Mouse (Mus musculus): ENCODE data around the gene Kansl2. TPM values are rescaled to one million over a fixed set of nuclear protein-coding genes. Genes with fewer than 3 reads are reported as not detected.

Kansl2 gene
- polyA plus RNA-seq, 1 experiment from 2014 or later = 42.3 TPM

DNA sequence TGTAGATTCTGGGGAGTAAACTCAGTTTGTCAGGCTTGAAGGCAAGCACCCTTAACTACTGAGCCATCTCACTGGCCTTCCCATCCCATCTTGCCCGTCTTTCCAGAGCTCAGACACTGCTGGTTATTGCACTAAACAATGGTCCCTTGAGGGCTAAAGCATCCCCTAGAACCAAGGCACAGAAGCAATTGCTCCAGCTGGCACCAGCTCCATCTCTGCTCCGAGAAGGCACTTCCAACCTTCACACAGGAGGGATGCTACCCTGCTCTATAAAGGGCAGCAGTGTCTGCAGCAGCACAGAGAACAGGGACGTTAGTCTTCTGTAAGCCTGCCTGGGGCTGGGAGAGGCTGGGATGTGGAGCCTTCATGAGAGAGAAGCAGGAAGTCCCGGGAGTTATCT, 42.0 kb downstream of the Kansl2 start, which contains the start of gene Olfr279:
TSS of gene Olfr279 (plus strand) at position 301 of the 400 bp plus-strand sequence.
- WGBS = 56% methylated on average over 4 of the region's 4 CpGs
- Histone ChIP-seq H3K4me3 (ENCODE audit: low read depth, low read length) (no peak within 1 kb of the TSS), H3K27ac (ENCODE audit: low read depth, low read length) (no peak within 1 kb of the TSS), H3K4me1 (replicated peaks; ENCODE audit: control insufficient read depth, insufficient read depth, low read length) (no peaks in the 10 kb centered on the region), H3K4me2 (replicated peaks; ENCODE audit: low read depth) (no peak within 1 kb of the TSS), H3K9ac (ENCODE audit: low read depth, low read length) (no peak within 1 kb of the TSS), H3K36me3 (ENCODE audit: control insufficient read depth, insufficient read depth) (no peaks in the 10 kb centered on the region), H3K9me3 (ENCODE audit: control insufficient read depth) (no peaks in the 10 kb centered on the region), H3K27me3 (replicated peaks; ENCODE audit: control insufficient read depth, insufficient read depth, low read length) (no peaks in the 10 kb centered on the region)
- no peak for TF ChIP-seq CTCF (IDR thresholded peaks at IDR 0.05; ENCODE audit: low read depth)
- no peak for ATAC-seq

DNA sequence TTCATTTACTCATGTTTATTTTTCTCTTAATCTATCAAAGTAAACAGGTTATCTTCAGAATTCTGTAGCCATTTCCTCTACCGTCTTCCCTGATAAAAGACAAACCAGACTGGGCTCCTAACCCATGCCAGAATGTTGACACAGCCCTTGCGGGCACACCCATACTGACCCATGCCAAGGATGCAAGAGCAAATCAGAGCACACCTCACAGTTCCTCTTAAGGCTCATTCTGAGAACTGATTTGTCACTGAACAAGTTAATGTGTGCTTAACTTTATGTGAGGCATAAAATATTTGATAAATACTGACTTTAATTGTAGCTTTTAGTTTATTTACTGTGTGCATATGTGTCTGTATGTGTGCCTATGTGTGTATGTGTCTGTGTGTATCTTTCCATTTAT, 42.7 kb downstream of the Kansl2 start:
- no peak for TF ChIP-seq CTCF (IDR thresholded peaks at IDR 0.05; ENCODE audit: low read depth)
- Histone ChIP-seq H3K4me1 (replicated peaks; ENCODE audit: control insufficient read depth, insufficient read depth, low read length) (no peaks in the 10 kb centered on the region), H3K36me3 (ENCODE audit: control insufficient read depth, insufficient read depth) (no peaks in the 10 kb centered on the region), H3K9ac (ENCODE audit: low read depth, low read length) (no peak overlapping the region), H3K27me3 (replicated peaks; ENCODE audit: control insufficient read depth, insufficient read depth, low read length) (no peaks in the 10 kb centered on the region), H3K4me3 (ENCODE audit: low read depth, low read length) (no peak overlapping the region), H3K9me3 (ENCODE audit: control insufficient read depth) (no peaks in the 10 kb centered on the region), H3K27ac (ENCODE audit: low read depth, low read length) (no peak overlapping the region), H3K4me2 (replicated peaks; ENCODE audit: low read depth) (no peak overlapping the region)
- ATAC-seq = no peak
- 37% methylated on average over 2 of the region's 2 CpGs for WGBS

DNA sequence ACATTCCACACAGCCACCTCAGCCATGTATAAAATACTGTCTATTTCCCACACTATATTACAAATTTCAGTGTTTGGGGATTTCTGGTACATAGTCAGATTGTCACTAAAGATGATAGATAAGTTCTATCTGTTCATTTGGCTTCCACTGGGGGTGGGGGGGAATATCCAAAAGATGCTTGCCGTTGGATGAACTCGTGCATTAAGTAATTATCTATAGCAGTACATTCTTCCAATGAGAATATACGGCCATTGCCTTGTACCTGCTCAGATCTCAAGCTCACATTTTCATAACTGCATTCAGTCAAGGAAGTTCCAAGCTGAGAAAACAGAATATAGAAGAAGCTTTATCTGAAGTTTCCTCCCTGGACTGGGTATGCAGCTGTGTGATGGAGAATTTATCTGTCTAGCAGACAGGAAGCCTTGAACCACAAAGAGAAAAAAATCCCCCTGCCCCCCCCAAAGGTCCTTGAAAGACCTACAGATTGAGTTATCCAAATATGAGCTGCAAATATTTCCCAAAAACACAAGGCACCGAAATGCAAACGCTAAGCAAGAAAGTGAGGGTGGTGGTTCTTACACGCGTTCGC, 47.5 kb downstream of the Kansl2 start:
- Histone ChIP-seq H3K4me3 (ENCODE audit: low read depth, low read length) (no peak overlapping the region), H3K27me3 (replicated peaks; ENCODE audit: control insufficient read depth, insufficient read depth, low read length) (no peaks in the 10 kb centered on the region), H3K36me3 (ENCODE audit: control insufficient read depth, insufficient read depth) (no peaks in the 10 kb centered on the region), H3K4me2 (replicated peaks; ENCODE audit: low read depth) (no peak overlapping the region), H3K4me1 (replicated peaks; ENCODE audit: control insufficient read depth, insufficient read depth, low read length) (no peaks in the 10 kb centered on the region), H3K9ac (ENCODE audit: low read depth, low read length) (no peak overlapping the region), H3K27ac (ENCODE audit: low read depth, low read length) (no peak overlapping the region), H3K9me3 (ENCODE audit: control insufficient read depth) (no peaks in the 10 kb centered on the region)
- WGBS = 93% methylated on average over 8 of the region's 8 CpGs
- TF ChIP-seq CTCF (IDR thresholded peaks at IDR 0.05; ENCODE audit: low read depth) = no peak
- no peak for ATAC-seq

DNA sequence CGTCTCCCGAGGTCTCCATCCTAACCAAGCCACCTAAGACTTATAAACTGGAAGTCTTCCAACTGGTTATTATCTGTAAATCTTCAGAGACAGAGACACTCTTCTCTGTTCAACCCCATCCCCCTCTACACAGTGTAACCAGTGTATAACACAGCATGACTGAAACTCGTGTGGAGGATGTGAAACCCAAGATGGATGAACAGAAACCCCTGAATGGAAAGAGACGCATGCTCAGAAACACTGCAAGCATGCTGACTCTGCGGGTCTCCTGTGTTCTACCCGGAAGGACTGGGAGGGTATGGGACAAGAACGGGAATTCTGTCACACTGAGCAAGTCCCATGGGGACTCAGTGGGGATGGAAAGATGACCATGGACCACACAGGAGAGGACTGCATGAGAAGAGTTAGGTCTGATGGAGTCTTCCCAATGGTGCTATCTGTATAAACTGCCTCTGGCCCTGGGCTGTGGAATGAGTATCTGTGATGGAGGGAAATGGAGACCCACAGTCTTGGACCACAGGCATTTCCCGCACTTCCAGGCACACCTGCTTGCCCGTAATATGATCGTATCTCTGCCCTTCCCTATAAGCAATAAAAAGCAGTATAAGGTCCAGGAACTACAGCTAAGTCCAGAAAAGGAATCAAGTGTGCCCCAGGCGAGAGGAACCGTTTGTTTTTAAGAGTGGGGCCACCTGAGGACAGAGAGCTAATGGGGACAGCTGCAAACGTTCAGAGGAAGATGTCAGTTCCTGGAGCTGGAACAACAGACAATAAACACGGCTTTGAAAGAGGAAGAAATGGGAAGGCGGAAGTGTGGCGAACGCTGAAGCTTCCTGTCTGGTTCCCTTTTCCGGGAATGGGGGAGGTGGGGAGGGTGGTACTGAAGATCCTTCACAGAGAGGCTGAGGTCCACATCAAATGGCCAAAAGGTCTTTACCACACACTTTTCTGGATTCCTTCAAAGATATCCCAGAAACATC, 49.9 kb downstream of the Kansl2 start:
- no peaks in the 10 kb centered on the region for H3K9me3 ChIP-seq (ENCODE audit: control insufficient read depth)
- peak; percentile 43; the same call in 1 of the 2 replicates for ATAC-seq
- no peak for TF ChIP-seq CTCF (IDR thresholded peaks at IDR 0.05; ENCODE audit: low read depth)
- H3K4me1 ChIP-seq (replicated peaks; ENCODE audit: control insufficient read depth, insufficient read depth, low read length) = no peaks in the 10 kb centered on the region
- no peaks in the 10 kb centered on the region for H3K36me3 ChIP-seq (ENCODE audit: control insufficient read depth, insufficient read depth)
- no peak overlapping the region for H3K9ac ChIP-seq (ENCODE audit: low read depth, low read length)
- 0 out of 2 replicates have a peak overlapping the region, but pooled peaks have one; percentile 21 for H3K4me2 ChIP-seq (replicated peaks; ENCODE audit: low read depth)
- H3K27me3 ChIP-seq (replicated peaks; ENCODE audit: control insufficient read depth, insufficient read depth, low read length) = no peaks in the 10 kb centered on the region
- WGBS = 49% methylated on average over 18 of the region's 18 CpGs
- no peak overlapping the region for H3K4me3 ChIP-seq (ENCODE audit: low read depth, low read length)
- H3K27ac ChIP-seq (ENCODE audit: low read depth, low read length) = peak overlapping the region; percentile 35; the same call in 1 of the 2 replicates

DNA sequence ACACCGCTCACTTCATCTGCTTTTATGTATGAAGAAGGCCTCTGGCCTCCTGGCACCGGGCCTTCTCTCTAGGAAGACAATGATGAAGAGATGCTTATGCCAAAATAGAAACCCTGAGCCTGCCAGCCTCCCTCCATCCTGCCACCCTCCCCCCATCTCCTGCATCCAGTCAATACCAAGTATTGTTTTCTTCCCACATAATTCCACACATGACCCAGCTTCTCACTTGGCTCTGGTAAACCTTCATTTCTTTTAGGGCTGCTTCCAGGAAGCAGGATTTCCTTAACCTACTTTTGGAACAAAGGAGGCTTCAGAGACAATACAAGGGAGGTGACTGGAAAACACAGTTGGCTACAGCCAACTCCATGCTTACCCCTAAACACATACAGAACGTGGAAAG, 51.4 kb downstream of the Kansl2 start, which contains the start of gene Lalba:
TSS of gene Lalba (minus strand) at position 21 of the 400 bp plus-strand sequence.
- Histone ChIP-seq H3K4me1 (replicated peaks; ENCODE audit: control insufficient read depth, insufficient read depth, low read length) (no peaks in the 10 kb centered on the region), H3K9me3 (ENCODE audit: control insufficient read depth) (no peaks in the 10 kb centered on the region), H3K4me2 (replicated peaks; ENCODE audit: low read depth) (no peak within 1 kb of the TSS), H3K4me3 (ENCODE audit: low read depth, low read length) (no peak within 1 kb of the TSS), H3K36me3 (ENCODE audit: control insufficient read depth, insufficient read depth) (no peaks in the 10 kb centered on the region), H3K9ac (ENCODE audit: low read depth, low read length) (no peak within 1 kb of the TSS), H3K27ac (ENCODE audit: low read depth, low read length) (no peak within 1 kb of the TSS), H3K27me3 (replicated peaks; ENCODE audit: control insufficient read depth, insufficient read depth, low read length) (0 out of 2 replicates have a peak, but pooled peaks cover 3% of the 10 kb centered on the region)
- 51% methylated on average over 3 of the region's 3 CpGs for WGBS
- no peak for TF ChIP-seq CTCF (IDR thresholded peaks at IDR 0.05; ENCODE audit: low read depth)
- no peak for ATAC-seq

DNA sequence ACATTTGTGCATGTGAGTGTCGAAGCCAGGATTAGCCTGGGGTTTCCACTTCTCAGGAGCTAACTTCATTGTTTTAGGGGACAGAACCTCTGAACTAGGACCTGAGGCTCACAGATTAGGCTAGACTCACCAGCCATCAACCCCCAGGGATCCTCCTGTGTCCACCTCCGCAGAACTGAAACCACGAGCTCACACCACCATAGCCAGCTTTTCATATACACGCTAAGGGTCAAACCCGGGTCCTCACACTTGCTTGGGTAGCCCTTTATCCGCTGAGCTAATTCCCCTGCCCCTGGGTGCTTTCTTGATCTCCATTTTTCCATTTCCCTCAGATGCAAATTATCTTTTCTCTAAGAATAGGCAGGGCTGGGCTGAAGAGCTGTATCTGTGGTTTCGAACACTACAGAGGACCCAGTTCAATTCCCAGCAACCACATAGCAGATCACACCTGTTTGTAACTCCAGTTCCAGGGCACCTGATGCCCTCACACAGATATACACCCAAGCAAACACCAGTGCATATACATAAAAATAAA, 54.4 kb downstream of the Kansl2 start:
- Histone ChIP-seq H3K27ac (ENCODE audit: low read depth, low read length) (no peak overlapping the region), H3K9ac (ENCODE audit: low read depth, low read length) (no peak overlapping the region), H3K9me3 (ENCODE audit: control insufficient read depth) (no peaks in the 10 kb centered on the region), H3K4me2 (replicated peaks; ENCODE audit: low read depth) (no peak overlapping the region), H3K4me3 (ENCODE audit: low read depth, low read length) (no peak overlapping the region), H3K4me1 (replicated peaks; ENCODE audit: control insufficient read depth, insufficient read depth, low read length) (no peaks in the 10 kb centered on the region), H3K27me3 (replicated peaks; ENCODE audit: control insufficient read depth, insufficient read depth, low read length) (0 out of 2 replicates have a peak, but pooled peaks cover 3% of the 10 kb centered on the region), H3K36me3 (ENCODE audit: control insufficient read depth, insufficient read depth) (no peaks in the 10 kb centered on the region)
- 75% methylated on average over 7 of the region's 7 CpGs for WGBS
- no peak for ATAC-seq
- TF ChIP-seq CTCF (IDR thresholded peaks at IDR 0.05; ENCODE audit: low read depth) = no peak
